Mouse (Mus musculus) adipocyte (in vitro differentiated cells): ENCODE results near the gene Pus7l.

Experiments used
- DNase-seq: peaks from one replicate; pipeline ENCODE4 v3.0.0-alpha.2; 2016; ENCODE audit warnings: low spot score

Gene Pus7l

DNA sequence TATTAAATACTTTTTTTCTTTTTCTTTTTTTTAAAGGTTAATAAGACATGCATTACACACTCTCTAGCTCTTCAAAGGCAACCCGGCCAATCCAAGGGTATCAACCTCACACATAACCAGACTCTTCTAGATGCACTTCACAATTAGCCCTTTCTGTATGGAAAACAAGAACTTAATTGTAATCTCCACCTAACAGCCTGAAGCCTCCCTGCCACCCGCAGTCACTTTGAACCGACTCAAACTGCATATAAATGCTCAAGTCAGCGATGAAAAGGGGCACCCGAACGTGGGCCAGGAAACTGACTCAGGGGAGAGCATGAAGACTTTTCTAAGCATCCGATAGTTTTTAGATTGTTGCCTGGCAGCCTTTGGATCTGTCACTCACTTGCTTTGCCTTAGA lies 66.1 kb downstream of the Pus7l start:
- no peak for DNase-seq

DNA sequence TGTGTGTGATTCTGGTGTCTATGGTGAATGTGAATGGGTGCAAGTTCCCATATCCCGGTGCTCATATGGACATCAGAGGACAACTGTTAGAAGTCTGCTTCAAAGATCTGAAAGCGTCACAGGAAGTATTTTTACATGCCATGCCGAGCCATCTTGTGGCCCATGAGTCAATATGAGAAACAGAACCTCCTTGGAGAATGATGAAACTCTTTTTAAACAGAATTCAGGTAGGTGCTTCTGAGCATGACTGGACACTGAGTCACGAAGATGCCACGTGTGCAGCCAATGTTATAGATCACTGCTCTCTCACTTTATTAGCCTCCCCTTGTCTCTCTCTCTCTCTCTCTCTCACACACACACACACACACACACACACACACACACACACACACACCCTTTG lies 67.4 kb downstream of the Pus7l start:
- DNase-seq = no peak
